Comparison of ENCODE assay signal across 11 mouse cellular contexts in the genomic region with DNA sequence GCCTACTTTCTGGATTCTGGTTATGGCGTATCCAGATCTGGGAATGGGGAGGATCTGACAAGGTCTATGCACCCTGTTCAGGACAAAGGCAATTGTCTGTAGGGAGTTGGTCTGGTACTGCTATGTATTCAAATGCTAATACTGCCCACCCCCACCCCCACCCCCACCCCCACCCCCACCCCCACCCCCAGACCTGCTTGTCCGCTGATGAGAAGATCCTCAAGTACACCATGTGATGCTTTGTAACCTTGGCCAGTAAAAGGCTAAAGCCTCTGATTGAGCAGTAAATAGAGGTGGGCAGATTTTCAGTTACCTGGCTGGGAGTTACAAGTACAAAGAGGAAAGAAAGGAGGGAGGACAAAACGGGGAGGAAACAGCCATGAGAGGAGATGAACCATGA.
"Had no signal": no experiment of that assay in that cellular context is flagged by ENCODE, and none has a peak within 500 bp of the region (broad histone marks: within the 10 kb centered on the region; RNA-seq: fewer than 3 reads in every experiment).

No protein-coding gene starts in this region.

- H3K4me2 ChIP-seq: limb, embryonic 15.5 days; liver, embryonic 12.5 days; lung, embryonic 14.5 days; midbrain, embryonic 11.5 days had no signal

- H3K9me3 ChIP-seq: limb, embryonic 15.5 days; liver, embryonic 12.5 days had no signal

- DNase-seq: lung, embryonic 14.5 days; lung, postnatal 4 days; right cerebral cortex, postnatal 4 days; spleen, adult 18-20 months; thymus, adult 18-20 months; thymus, postnatal 14 days had no signal

- H3K36me3 ChIP-seq: limb, embryonic 15.5 days; liver, embryonic 12.5 days had no signal

- H3K4me3 ChIP-seq: left cerebral cortex, adult 2 months; limb, embryonic 15.5 days; liver, embryonic 12.5 days had no signal

- H3K27ac ChIP-seq: left cerebral cortex, adult 2 months; limb, embryonic 15.5 days; liver, embryonic 12.5 days had no signal

- H3K27me3 ChIP-seq: limb, embryonic 15.5 days had no signal

- H3K4me1 ChIP-seq: limb, embryonic 15.5 days; liver, embryonic 12.5 days had no signal

- H3K9ac ChIP-seq: limb, embryonic 15.5 days; liver, embryonic 12.5 days; lung, embryonic 14.5 days had no signal

- ATAC-seq: liver, embryonic 12.5 days; midbrain, embryonic 16.5 days had no signal
